Comparison of ENCODE assay signal across 34 mouse cellular contexts in the genomic region with DNA sequence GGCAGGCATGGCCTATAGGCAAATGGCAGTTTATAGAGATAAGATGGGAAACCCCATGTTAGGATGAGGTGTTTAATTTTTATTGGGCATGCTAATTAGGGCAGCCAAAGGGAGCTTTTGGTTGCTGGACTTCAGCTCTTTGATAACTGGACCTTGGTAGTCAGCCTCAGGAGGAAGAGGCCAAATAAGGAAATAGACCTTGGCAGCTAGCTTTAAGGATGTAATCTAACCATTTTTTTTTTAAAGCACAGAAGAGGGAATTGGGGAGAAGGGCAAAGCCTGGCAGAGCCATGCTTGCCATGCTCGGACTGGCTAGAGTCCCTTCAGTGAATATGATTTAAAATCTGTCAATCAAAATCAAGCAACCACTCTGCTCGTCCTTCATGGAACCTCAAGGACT. TPM values are rescaled to one million over a fixed set of nuclear protein-coding genes. Genes with fewer than 3 reads are reported as not detected.
A peak's percentile ranks its signal among the peaks of the same experiment; 100 is the strongest.
DNase-seq lines count a peak whose midpoint lies in the region; ATAC-seq and TF ChIP-seq lines count a peak whose summit lies in the region.
"Had no signal": no experiment of that assay in that cellular context is flagged by ENCODE, and none has a peak within 500 bp of the region (broad histone marks: within the 10 kb centered on the region; RNA-seq: fewer than 3 reads in every experiment).

No protein-coding gene starts in this region.

- H3K27me3 ChIP-seq in kidney, adult 2 months (replicated peaks; ENCODE audit: control insufficient read depth, insufficient read depth, low read length), result no peaks in the 10 kb centered on the region
- H3K27me3 ChIP-seq in heart, embryonic 11.5 days (ENCODE audit: control insufficient read depth, insufficient read depth, low read length), result no peaks in the 10 kb centered on the region
- H3K27me3 ChIP-seq: CH12.LX; forebrain, embryonic 13.5 days; heart, embryonic 13.5 days had no signal

- no peaks in the 10 kb centered on the region for H3K36me3 ChIP-seq in kidney, adult 2 months (ENCODE audit: control insufficient read depth, insufficient read depth, low read length)
- H3K36me3 ChIP-seq in heart, embryonic 11.5 days (ENCODE audit: control insufficient read depth, insufficient read depth, low read length), result peaks cover 5% of the 10 kb centered on the region; the same call in 1 of the 2 replicates

- no peak for TF ChIP-seq POLR2A in kidney, adult 2 months (IDR thresholded peaks at IDR 0.05; ENCODE audit: low read depth, low read length)

- ATAC-seq in heart, embryonic 11.5 days (replicated peaks; ENCODE audit: insufficient number of reproducible peaks, low FRiP score, low TSS enrichment), result no peak
- ATAC-seq: activated CD4-positive, CD25-positive, alpha-beta regulatory T cell, adult 4 months; forebrain, embryonic 13.5 days; forebrain, embryonic 16.5 days; hindbrain, postnatal 0 days; inflammation-experienced regulatory T-cells, adult 6 months had no signal

- peak; percentile 10 for DNase-seq in adrenal gland, postnatal 10 days
- no peak for DNase-seq in adrenal gland, adult 18-20 months (ENCODE audit: low spot score in 2 of 2)
- peak; percentile 24 for DNase-seq in ovary, adult 18-20 months (ENCODE audit: low spot score)
- DNase-seq in ovary, postnatal 36 days (ENCODE audit: low spot score), result no peak
- no peak for DNase-seq in kidney, adult 2 months
- no peak for DNase-seq in gastrocnemius, postnatal 25 days
- DNase-seq: adrenal gland, adult 2 months; adrenal gland, postnatal 25 days; B cell, adult 2 months; cerebellum, adult 18-20 months; cerebellum, adult 9-10 months; cerebellum, postnatal 14 days; gastrocnemius, adult 2 months; gastrocnemius, postnatal 14 days; heart, adult 18-20 months; heart, postnatal 14 days; heart, postnatal 4 days had no signal

- no peak overlapping the region for H3K4me3 ChIP-seq in brown adipose tissue, adult 24 weeks (ENCODE audit: insufficient read depth, low read depth, low read length)
- no peak overlapping the region for H3K4me3 ChIP-seq in kidney, adult 2 months (ENCODE audit: insufficient read depth, low read depth, low read length)
- H3K4me3 ChIP-seq in heart, embryonic 11.5 days (ENCODE audit: low read depth, low read length), result no peak overlapping the region
- H3K4me3 ChIP-seq: forebrain, embryonic 10.5 days; forebrain, embryonic 13.5 days; gastrocnemius, adult 2 months; heart, embryonic 13.5 days had no signal

- no peak for TF ChIP-seq CTCF in kidney, adult 2 months (conservative IDR thresholded peaks at IDR 0.05; ENCODE audit: insufficient read depth, insufficient read length, low read depth, low read length)

- H3K4me2 ChIP-seq in heart, embryonic 11.5 days, result no peak overlapping the region
- H3K4me2 ChIP-seq: forebrain, embryonic 13.5 days; heart, embryonic 13.5 days; hindbrain, embryonic 14.5 days had no signal

- H3K4me1 ChIP-seq in brown adipose tissue, adult 24 weeks (ENCODE audit: control insufficient read depth, insufficient read depth, insufficient read length, low read length), result no peaks in the 10 kb centered on the region; the same call in 1 of the 2 replicates
- H3K4me1 ChIP-seq in kidney, adult 2 months (ENCODE audit: control insufficient read depth, insufficient read depth, low read length), result no peaks in the 10 kb centered on the region
- H3K4me1 ChIP-seq in heart, embryonic 11.5 days (ENCODE audit: control insufficient read depth, insufficient read depth, low read length), result no peaks in the 10 kb centered on the region
- H3K4me1 ChIP-seq: forebrain, embryonic 13.5 days; heart, embryonic 13.5 days had no signal

- 0 out of 2 replicates have a peak overlapping the region, but pooled peaks have one; percentile 33 for H3K27ac ChIP-seq in brown adipose tissue, adult 24 weeks (replicated peaks; ENCODE audit: low read depth, low read length)
- H3K27ac ChIP-seq in kidney, adult 2 months (ENCODE audit: insufficient read depth, low read depth, low read length), result no peak overlapping the region
- no peak overlapping the region for H3K27ac ChIP-seq in heart, embryonic 11.5 days (ENCODE audit: low read depth, low read length)
- H3K27ac ChIP-seq: forebrain, embryonic 10.5 days; forebrain, embryonic 13.5 days; gastrocnemius, adult 2 months; heart, embryonic 13.5 days; hindbrain, embryonic 14.5 days; hindbrain, postnatal 0 days had no signal

- no peak overlapping the region for H3K9ac ChIP-seq in heart, embryonic 11.5 days (ENCODE audit: low read depth, low read length)
- H3K9ac ChIP-seq: forebrain, embryonic 13.5 days; heart, embryonic 13.5 days; hindbrain, embryonic 14.5 days had no signal

- H3K9me3 ChIP-seq in heart, embryonic 11.5 days (replicated peaks; ENCODE audit: control insufficient read depth, low read length), result no peaks in the 10 kb centered on the region
- H3K9me3 ChIP-seq: forebrain, embryonic 10.5 days; forebrain, embryonic 13.5 days; G1E; heart, embryonic 13.5 days had no signal

- 75% methylated on average over 2 of the region's 2 CpGs for WGBS in kidney, adult 2 months
- WGBS in heart, embryonic 11.5 days (ENCODE audit: insufficient replicate concordance), result 82% methylated on average over 2 of the region's 2 CpGs

RNA-seq across cellular contexts. Expression of gene Pmm2, which starts 7.1 kb away (rescaled TPM):
- total RNA-seq in adrenal gland, postnatal 10 days (2021), result 10 to 100 TPM; 56.9 to 74.1 TPM
- total RNA-seq in adrenal gland, adult 18-20 months (2021), result 10 to 100 TPM; 57.0 to 57.3 TPM
- 61.6 and 62.0 TPM in 2 replicates for polyA plus RNA-seq in brown adipose tissue, adult 24 weeks (2012; ENCODE audit: insufficient read depth, insufficient read length, missing spikeins)
- polyA plus RNA-seq in kidney, adult 2 months (2012; rRNA removed), result 64.2 and 66.6 TPM in 2 replicates
- 38.5 and 40.3 TPM in 2 replicates for polyA plus RNA-seq in heart, embryonic 11.5 days (2014; fragmentation: Nextera tagmentation; extraction: Ambion mirVana)
- 10 to 100 TPM; 20.3 to 20.6 TPM for total RNA-seq in gastrocnemius, postnatal 25 days (2021)

RNA-seq across cellular contexts. Expression of gene Tmem186, which starts 7.1 kb away (rescaled TPM):
- total RNA-seq in adrenal gland, postnatal 10 days (2021), result 10 to 100 TPM; 19.0 to 22.4 TPM
- total RNA-seq in adrenal gland, adult 18-20 months (2021), result 10 to 100 TPM; 16.5 to 20.2 TPM
- polyA plus RNA-seq in brown adipose tissue, adult 24 weeks (2012; ENCODE audit: insufficient read depth, insufficient read length, missing spikeins), result 16.5 and 19.7 TPM in 2 replicates
- polyA plus RNA-seq in kidney, adult 2 months (2012; rRNA removed), result 13.4 and 13.8 TPM in 2 replicates
- polyA plus RNA-seq in heart, embryonic 11.5 days (2014; fragmentation: Nextera tagmentation; extraction: Ambion mirVana), result 10.5 and 16.3 TPM in 2 replicates
- total RNA-seq in gastrocnemius, postnatal 25 days (2021), result 10 to 100 TPM in 1 of 2 experiments, 1 to 10 TPM in 1; 9.0 to 10.7 TPM

RNA-seq across cellular contexts. Expression of gene Carhsp1, which starts 41.5 kb away (rescaled TPM):
- 10 to 100 TPM; 76.8 to 85.6 TPM for total RNA-seq in adrenal gland, postnatal 10 days (2021)
- total RNA-seq in adrenal gland, adult 18-20 months (2021), result 100 to 1,000 TPM in 1 of 2 experiments, 10 to 100 TPM in 1; 61.8 to 134 TPM
- polyA plus RNA-seq in brown adipose tissue, adult 24 weeks (2012; ENCODE audit: insufficient read depth, insufficient read length, missing spikeins), result 88.4 and 130 TPM in 2 replicates
- 55.0 and 56.1 TPM in 2 replicates for polyA plus RNA-seq in kidney, adult 2 months (2012; rRNA removed)
- polyA plus RNA-seq in heart, embryonic 11.5 days (2014; fragmentation: Nextera tagmentation; extraction: Ambion mirVana), result 39.1 and 42.4 TPM in 2 replicates
- 10 to 100 TPM in 1 of 2 experiments, 1 to 10 TPM in 1; 8.6 to 10.5 TPM for total RNA-seq in gastrocnemius, postnatal 25 days (2021)

RNA-seq across cellular contexts. Expression of gene Gm5767, which starts 50.2 kb away (rescaled TPM):
- total RNA-seq in adrenal gland, postnatal 10 days (2021), result not detected
- not detected for total RNA-seq in adrenal gland, adult 18-20 months (2021)
- not detected in 2 replicates for polyA plus RNA-seq in brown adipose tissue, adult 24 weeks (2012; ENCODE audit: insufficient read depth, insufficient read length, missing spikeins)
- 0.56 and 0.64 TPM in 2 replicates for polyA plus RNA-seq in kidney, adult 2 months (2012; rRNA removed)
- not detected in 2 replicates for polyA plus RNA-seq in heart, embryonic 11.5 days (2014; fragmentation: Nextera tagmentation; extraction: Ambion mirVana)
- total RNA-seq in gastrocnemius, postnatal 25 days (2021), result not detected
- total RNA-seq: adrenal gland, adult 2 months; adrenal gland, postnatal 25 days; CH12.LX; G1E; gastrocnemius, adult 2 months; gastrocnemius, postnatal 14 days; heart, adult 18-20 months; heart, postnatal 14 days; heart, postnatal 4 days; hindbrain, postnatal 0 days had no signal
- polyA plus RNA-seq: activated CD4-positive, CD25-positive, alpha-beta regulatory T cell, adult 4 months; brain, embryonic 14.5 days; embryonic facial prominence, embryonic 11.5 days; embryonic facial prominence, embryonic 14.5 days; forebrain, embryonic 13.5 days; forebrain, embryonic 16.5 days; G1E; heart, embryonic 13.5 days; heart, embryonic 16.5 days; hindbrain, embryonic 11.5 days; hindbrain, postnatal 0 days; inflammation-experienced regulatory T-cells, adult 6 months had no signal

Comparison
In these comparisons a context has a peak if more than half of its experiments do, and no peak if none do; other contexts are left out.
1. DNase-seq: peak in adrenal gland, postnatal 10 days (single experiment) and ovary, adult 18-20 months (single experiment); none in adrenal gland, adult 18-20 months (0 of 2), ovary, postnatal 36 days (single experiment), kidney, adult 2 months (single experiment) and gastrocnemius, postnatal 25 days (single experiment).
2. RNA of gene Carhsp1, which starts 41.5 kb away (total RNA-seq): 61.8 to 134 TPM in adrenal gland, adult 18-20 months and 76.8 to 85.6 TPM in adrenal gland, postnatal 10 days; 8.6 to 10.5 TPM in gastrocnemius, postnatal 25 days; every median in the first group is over 4 times any median in the second.